Mouse (Mus musculus) cerebellum, adult 2 months (tissue): ENCODE results near the gene Sgsm3.

Experiments
- CTCF ChIP-seq: fragments of 200-500 bp; IDR thresholded peaks from 2 replicates; pipeline ENCODE4 v1.5.1; 2011; ENCODE audit warnings: low read depth, mild to moderate bottlenecking, control low read depth, low read length, moderate library complexity, borderline replicate concordance; ENCODE audit not compliant: insufficient read depth
- POLR2A ChIP-seq: fragments of 200-500 bp; IDR thresholded peaks from 2 replicates; pipeline ENCODE4 v1.6.1; 2011; ENCODE audit warnings: low read length, control low read depth, borderline replicate concordance; ENCODE audit not compliant: insufficient read depth

GRCm38 (mm10) chr15:81038419-81038818 is 60.9 kb downstream of the Sgsm3 start:
- TF ChIP-seq CTCF (no peak), POLR2A (no peak)
